ENCODE assay signal across 8 mouse cellular contexts in the genomic region with DNA sequence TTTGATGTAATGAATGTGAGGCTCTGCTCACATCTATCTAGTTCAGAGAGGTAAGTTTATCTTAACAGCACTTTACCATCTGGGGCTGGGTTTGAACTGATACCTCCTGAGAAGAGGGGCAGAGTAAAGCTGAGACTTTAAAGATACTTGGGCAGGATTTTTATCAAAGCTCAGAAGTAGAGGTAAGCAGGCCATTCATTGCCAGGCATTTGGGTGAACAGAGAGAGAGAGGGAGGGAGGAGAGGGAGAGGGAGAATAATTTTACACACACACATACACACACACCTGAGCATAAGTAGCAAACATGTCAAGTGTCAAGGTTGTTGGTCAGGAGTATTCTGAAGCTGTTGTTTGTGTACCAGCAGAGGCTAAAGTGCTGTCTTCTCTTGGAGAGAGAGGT. TPM values are rescaled to one million over a fixed set of nuclear protein-coding genes. Genes with fewer than 3 reads are reported as not detected.
A peak's percentile ranks its signal among the peaks of the same experiment; 100 is the strongest.
DNase-seq lines count a peak whose midpoint lies in the region; ATAC-seq lines count a peak whose summit lies in the region.

A gene (plus strand): TSS at position 301 of the 400 bp plus-strand sequence.

- H3K4me2 ChIP-seq in forebrain, embryonic 15.5 days (replicated peaks), result peak within 1 kb of the TSS; percentile 58
- H3K4me2 ChIP-seq in liver, embryonic 13.5 days, result peak within 1 kb of the TSS; percentile 62

- DNase-seq in liver, embryonic 13.5 days, result no peak
- DNase-seq in spleen, postnatal 10 days (ENCODE audit: low spot score in 2 of 2), result no peak
- no peak for DNase-seq in right cerebral cortex, postnatal 4 days
- DNase-seq in thymus, adult 18-20 months, result no peak

- H3K4me3 ChIP-seq in erythroblast, embryonic 14.5 days (replicated peaks), result peak within 1 kb of the TSS; percentile 37
- H3K4me3 ChIP-seq in forebrain, embryonic 15.5 days, result peak within 1 kb of the TSS; percentile 30
- H3K4me3 ChIP-seq in liver, embryonic 13.5 days (replicated peaks), result peak within 1 kb of the TSS; percentile 48

- ATAC-seq in erythroblast, adult 5-6 weeks (replicated peaks; ENCODE audit: low FRiP score, poor library complexity, severe bottlenecking), result no peak
- peak; percentile 13 for ATAC-seq in CD4-positive, CD25-positive, alpha-beta regulatory T cell, adult 4 months
- no peak for ATAC-seq in forebrain, embryonic 15.5 days (replicated peaks)
- ATAC-seq in liver, embryonic 13.5 days (ENCODE audit: low read depth), result no peak

- H3K36me3 ChIP-seq in erythroblast, embryonic 14.5 days (ENCODE audit: control insufficient read depth), result no peaks in the 10 kb centered on the region
- H3K36me3 ChIP-seq in forebrain, embryonic 15.5 days, result no peaks in the 10 kb centered on the region
- no peaks in the 10 kb centered on the region for H3K36me3 ChIP-seq in liver, embryonic 13.5 days

- H3K27ac ChIP-seq in forebrain, embryonic 15.5 days (replicated peaks), result no peak within 1 kb of the TSS
- H3K27ac ChIP-seq in liver, embryonic 13.5 days, result peak within 1 kb of the TSS; percentile 58

- no peaks in the 10 kb centered on the region for H3K9me3 ChIP-seq in erythroblast, embryonic 14.5 days (ENCODE audit: control insufficient read depth, low read length)
- H3K9me3 ChIP-seq in forebrain, embryonic 15.5 days, result no peaks in the 10 kb centered on the region
- no peaks in the 10 kb centered on the region for H3K9me3 ChIP-seq in liver, embryonic 13.5 days (replicated peaks)

- no peaks in the 10 kb centered on the region for H3K4me1 ChIP-seq in erythroblast, embryonic 14.5 days (ENCODE audit: control insufficient read depth)
- H3K4me1 ChIP-seq in forebrain, embryonic 15.5 days, result peaks cover 8% of the 10 kb centered on the region
- peaks cover 11% of the 10 kb centered on the region for H3K4me1 ChIP-seq in liver, embryonic 13.5 days (replicated peaks)

- peak within 1 kb of the TSS; percentile 22; the same call in 1 of the 2 replicates for H3K9ac ChIP-seq in forebrain, embryonic 15.5 days (replicated peaks)
- H3K9ac ChIP-seq in liver, embryonic 13.5 days, result peak within 1 kb of the TSS; percentile 52

- H3K27me3 ChIP-seq in erythroblast, embryonic 14.5 days (ENCODE audit: control insufficient read depth), result peaks cover 10% of the 10 kb centered on the region
- H3K27me3 ChIP-seq in forebrain, embryonic 15.5 days, result no peaks in the 10 kb centered on the region
- 0 out of 2 replicates have a peak, but pooled peaks cover 4% of the 10 kb centered on the region for H3K27me3 ChIP-seq in liver, embryonic 13.5 days

RNA-seq across cellular contexts. Expression of the gene that starts here (rescaled TPM):
- 0.01 TPM in 1 of 2 replicates, not detected in the other for polyA plus RNA-seq in erythroblast, embryonic 14.5 days (2012)
- 2.5 and 6.5 TPM in 2 replicates for total RNA-seq in erythroblast, adult 5-6 weeks (2015; ENCODE audit: low replicate concordance)
- total RNA-seq in erythroblast, adult 5-6 weeks (2017; ENCODE audit: low replicate concordance), result 1.7 and 3.2 TPM in 2 replicates
- 10 to 100 TPM; 38.2 to 46.2 TPM for polyA plus RNA-seq in CD4-positive, CD25-positive, alpha-beta regulatory T cell, adult 4 months (2017; shearing (Covaris generic))
- polyA plus RNA-seq in forebrain, embryonic 15.5 days (2015; fragmentation: Nextera tagmentation; extraction: Ambion mirVana), result 1.6 and 1.8 TPM in 2 replicates
- polyA plus RNA-seq in liver, embryonic 13.5 days (2015; fragmentation: Nextera tagmentation; extraction: Ambion mirVana), result 10.9 and 13.3 TPM in 2 replicates
